Mouse (Mus musculus): ENCODE measurements around the gene Il5.
A peak's percentile ranks its signal among the peaks of the same experiment; 100 is the strongest.

The Il5 gene

DNA sequence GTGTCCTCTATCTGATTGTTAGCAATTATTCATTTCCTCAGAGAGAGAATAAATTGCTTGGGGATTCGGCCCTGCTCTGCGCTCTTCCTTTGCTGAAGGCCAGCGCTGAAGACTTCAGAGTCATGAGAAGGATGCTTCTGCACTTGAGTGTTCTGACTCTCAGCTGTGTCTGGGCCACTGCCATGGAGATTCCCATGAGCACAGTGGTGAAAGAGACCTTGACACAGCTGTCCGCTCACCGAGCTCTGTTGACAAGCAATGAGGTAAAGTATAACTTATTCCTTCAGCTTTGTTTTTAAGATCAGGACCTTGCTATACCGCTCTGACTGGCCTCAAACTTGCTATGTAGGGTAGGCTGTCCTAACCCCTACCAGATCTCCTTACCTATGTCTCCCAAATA is at the start of gene Il5:
TSS of gene Il5 (plus strand) at position 80 of the 400 bp plus-strand sequence.
- no peak for DNase-seq (ENCODE audit: low read depth, low spot score)

GRCm38 (mm10) chr11:53671414-53671813 is 49.2 kb upstream of the Il5 start:
- DNase-seq (ENCODE audit: low read depth, low spot score) = no peak

DNA sequence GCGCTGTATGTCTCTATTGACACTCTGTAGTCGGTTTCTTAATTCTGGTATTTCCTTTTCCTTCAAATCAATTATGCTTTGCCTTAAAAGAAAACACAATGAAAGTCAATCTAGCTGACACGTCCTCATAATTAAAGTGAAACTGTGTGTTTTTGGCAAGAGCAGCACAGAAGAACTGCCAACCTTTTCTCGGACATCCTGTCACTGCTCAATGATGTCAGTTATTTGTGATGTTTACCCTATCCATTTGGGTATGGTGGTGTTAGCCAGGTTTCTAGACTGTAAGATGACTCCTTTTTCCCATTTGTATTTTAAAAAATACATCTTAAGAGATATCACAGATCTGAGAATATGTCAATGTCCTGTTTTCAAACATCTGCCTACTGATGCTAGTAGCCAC is 40.5 kb upstream of the Il5 start:
- DNase-seq (ENCODE audit: low read depth, low spot score) = no peak

GRCm38 (mm10) chr11:53681686-53682085 is 38.9 kb upstream of the Il5 start:
- no peak for DNase-seq (ENCODE audit: low read depth, low spot score)

GRCm38 (mm10) chr11:53682170-53682569 is 38.4 kb upstream of the Il5 start:
- no peak for DNase-seq (ENCODE audit: low read depth, low spot score)

- DNase-seq (ENCODE audit: low read depth, low spot score) = no peak
Observed at GRCm38 (mm10) chr11:53682994-53683530, 37.5 kb upstream of the Il5 start.

GRCm38 (mm10) chr11:53691979-53692378 is 28.6 kb upstream of the Il5 start:
- DNase-seq (ENCODE audit: low read depth, low spot score) = no peak

DNA sequence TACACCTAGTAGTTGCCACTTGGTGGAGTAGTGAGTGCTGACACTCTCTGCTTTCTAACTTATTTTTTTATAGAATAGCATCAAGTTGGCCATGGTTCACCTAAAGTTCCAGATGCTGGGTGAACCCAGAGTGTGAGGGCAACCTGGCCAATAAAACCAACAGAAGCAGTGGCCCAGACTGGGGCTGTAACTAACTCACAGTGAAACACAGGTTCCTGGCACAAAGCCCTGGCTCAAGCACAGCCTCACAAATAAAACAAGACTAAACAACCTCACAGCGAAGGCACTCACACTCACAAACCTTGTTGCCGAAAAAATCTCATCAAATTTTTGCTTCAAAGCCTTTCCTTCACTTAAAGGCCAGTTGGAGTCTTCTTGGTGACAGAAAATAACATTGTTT is 22.1 kb upstream of the Il5 start:
- DNase-seq (ENCODE audit: low read depth, low spot score) = no peak

GRCm38 (mm10) chr11:53699351-53699750 is 21.2 kb upstream of the Il5 start:
- DNase-seq (ENCODE audit: low read depth, low spot score) = no peak

GRCm38 (mm10) chr11:53706236-53706933 is 14.2 kb upstream of the Il5 start:
- DNase-seq (ENCODE audit: low read depth, low spot score) = peak; percentile 62

DNA sequence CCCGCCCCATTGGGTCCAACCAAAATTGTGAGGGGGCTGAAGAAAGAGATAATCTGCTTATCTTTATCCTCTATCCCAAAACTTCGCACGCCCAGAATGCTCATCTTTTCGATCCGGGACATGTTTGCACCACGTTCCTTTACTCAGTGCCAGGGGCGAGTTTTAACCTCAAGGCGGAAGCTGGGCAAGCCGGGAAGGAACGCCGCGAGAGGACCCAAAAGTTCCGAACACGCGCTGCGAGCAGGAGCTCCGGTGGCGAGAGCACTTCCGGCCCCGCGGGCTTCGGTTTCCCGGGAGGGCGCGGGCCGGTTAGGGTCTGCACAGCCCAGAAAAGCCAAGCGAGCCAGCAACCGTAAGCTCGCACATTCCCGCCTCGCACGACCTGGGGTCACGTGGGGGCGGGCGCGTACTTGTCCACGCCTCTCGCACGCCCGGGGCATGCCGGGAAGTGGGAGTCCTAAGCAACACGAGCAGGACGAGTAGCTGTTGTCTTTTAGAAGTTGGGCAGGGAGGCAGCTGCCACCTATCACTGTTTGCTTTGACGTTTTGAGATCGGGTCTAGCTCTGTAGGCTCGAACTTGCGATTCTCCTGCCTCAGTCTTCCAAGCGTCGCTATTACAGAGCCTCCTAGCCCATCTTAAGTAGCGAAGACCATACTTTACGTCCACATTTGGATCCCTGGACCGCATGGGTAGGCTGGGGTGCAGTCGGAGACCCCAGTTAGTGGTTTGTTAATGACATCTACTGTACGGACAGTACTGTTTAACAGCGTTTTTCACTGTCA is 13.5 kb upstream of the Il5 start, which contains the start of gene Rad50:
TSS of gene Rad50 (minus strand) at position 386 of the 784 bp plus-strand sequence.
- peak; percentile 97 for DNase-seq (ENCODE audit: low read depth, low spot score)

- DNase-seq (ENCODE audit: low read depth, low spot score) = no peak
Observed at GRCm38 (mm10) chr11:53707718-53708009, 12.9 kb upstream of the Il5 start.

DNA sequence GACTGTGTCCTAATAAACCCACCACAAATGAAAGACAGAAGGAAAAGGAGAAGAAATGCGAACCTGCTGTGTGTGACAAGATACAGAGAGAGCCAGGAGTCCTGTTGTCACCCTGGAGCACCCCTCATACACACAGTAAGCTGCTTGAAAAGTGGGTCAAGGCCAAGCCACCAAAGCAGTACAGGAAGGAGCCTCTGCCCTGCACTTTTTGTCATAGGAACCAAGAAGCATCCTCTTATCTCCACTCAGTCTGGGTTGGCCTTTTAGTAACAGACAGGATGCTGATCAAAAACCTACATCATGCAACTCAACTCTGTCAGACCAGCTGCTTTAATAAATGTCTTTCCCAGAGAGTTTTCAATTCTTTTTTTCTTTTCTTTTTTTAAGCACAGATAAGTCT is 893 bp upstream of the Il5 start:
- DNase-seq (ENCODE audit: low read depth, low spot score) = no peak

DNA sequence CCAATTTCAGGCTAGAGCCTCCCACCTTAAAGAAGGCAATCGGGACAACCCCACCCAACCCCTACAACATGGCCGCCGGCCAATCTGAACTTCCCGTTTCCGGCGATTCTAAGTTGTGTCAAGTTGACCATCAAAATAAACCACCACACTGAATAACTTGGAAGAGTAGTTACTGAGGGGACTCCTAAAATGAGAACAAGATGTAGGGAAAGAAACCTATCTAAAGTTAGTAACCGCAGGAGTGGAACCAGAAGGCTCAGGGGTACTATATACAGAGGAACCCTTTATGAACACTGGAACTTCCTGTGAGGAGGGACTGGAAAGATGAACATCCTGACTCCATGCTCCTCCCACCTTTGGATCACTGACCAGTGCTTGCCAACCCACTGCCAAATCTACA is 10.9 kb downstream of the Il5 start:
- no peak for DNase-seq (ENCODE audit: low read depth, low spot score)

DNA sequence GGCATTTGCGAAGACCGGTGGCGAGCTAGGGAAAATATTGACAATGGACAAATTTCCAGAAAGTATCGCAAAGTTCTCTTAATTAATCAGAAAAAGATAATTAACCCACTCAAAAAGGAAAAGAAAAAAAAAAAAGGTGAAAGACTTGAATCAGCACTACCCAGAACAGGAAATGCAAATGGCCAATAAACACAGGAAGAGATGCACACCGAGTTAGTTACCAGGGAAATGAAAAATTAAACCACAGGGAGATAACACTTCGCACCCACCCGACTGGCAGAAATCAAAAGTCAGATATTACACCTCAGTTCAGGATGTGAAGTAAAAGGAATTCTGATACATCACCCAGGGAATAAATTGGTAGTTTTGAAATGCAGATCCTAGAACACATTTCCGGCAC is 11.7 kb downstream of the Il5 start:
- DNase-seq (ENCODE audit: low read depth, low spot score) = no peak

GRCm38 (mm10) chr11:53733824-53734223 is 13.2 kb downstream of the Il5 start:
- peak; percentile 49 for DNase-seq (ENCODE audit: low read depth, low spot score)

DNA sequence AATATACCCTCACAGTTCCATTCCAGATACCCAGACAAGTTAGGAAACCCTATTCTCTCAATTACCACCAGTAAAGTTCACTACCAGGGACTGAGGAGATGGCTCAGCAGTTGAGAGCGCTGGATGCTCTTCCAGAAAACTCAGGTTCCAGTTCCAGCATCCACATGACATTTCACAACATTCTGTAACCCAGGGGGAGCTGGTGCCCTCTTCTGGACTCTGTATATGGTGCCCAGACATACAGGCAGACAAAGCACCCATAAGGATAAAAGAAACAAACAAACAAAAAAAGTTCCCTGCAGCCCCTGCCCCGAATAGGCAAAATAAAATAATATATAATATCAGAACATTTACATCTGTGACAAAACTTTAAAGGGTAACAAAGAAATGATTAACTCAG is 13.8 kb downstream of the Il5 start:
- no peak for DNase-seq (ENCODE audit: low read depth, low spot score)

GRCm38 (mm10) chr11:53734970-53735681 is 14.5 kb downstream of the Il5 start:
- no peak for DNase-seq (ENCODE audit: low read depth, low spot score)

DNA sequence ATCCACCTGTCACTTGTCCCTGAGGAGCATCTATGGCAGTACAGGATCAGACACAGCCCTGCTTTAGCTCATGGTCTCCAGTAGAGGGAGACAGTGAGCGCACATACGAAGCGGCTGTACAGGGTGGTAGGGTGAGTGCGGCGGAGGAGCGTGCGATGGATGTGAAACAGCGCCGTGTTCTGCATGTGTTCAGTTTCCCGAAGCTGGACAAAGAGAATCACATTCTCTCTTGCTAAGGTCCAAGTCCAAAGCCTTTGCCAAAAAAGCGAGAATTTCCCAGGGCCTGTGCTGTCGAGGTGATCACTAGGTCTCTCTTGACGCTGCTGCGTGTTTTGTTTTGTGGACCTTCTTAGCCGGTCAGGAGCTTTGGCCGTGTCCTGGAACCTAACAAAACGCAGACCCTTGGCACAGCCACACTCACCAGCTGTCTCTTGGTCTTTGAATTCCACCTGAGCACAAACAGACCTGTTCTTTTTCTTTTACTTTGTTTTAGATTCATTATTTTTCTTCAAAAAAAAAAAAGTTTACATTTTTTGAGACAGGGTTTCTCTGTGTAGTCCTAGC is 15.2 kb downstream of the Il5 start:
- peak; percentile 92 for DNase-seq (ENCODE audit: low read depth, low spot score)

DNA sequence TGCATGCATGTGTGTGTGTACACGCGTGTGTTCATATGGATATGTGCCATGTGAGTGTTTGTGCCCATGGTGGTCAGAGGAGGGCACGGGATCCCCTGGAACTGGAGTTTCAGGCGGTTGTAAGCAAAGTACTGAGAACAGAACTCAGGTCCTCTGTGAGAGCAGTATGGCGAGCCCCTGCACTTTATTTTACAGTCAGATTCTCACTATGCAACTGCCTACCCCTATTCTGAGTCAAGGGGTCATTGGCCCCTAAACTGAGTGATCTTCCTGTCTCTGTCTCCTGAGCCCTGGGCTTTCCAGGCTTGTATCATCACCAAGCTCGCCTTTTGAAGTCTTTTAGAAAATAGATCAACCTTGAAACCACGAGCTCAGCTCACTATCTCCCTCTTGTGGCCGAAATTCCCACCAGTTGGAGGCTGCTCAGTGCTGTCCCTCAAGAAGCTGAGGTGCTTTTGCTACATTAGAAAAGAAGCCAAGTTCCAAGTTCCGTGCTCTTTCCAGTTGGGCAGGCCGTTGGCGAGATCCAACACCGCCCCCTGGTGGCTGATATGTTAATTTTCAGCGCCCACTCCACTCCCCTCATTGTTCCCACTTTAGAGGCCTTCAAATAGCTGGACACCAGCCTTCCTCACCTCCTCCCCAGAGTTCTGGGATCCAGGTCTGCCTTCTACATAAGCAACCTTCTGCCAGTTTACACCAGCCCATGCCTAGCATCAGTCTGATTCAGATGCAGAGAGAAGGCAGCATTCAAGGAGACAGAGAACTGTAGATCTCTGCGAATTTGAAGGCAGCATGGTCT is 16.4 kb downstream of the Il5 start:
- DNase-seq (ENCODE audit: low read depth, low spot score) = peak; percentile 94

DNA sequence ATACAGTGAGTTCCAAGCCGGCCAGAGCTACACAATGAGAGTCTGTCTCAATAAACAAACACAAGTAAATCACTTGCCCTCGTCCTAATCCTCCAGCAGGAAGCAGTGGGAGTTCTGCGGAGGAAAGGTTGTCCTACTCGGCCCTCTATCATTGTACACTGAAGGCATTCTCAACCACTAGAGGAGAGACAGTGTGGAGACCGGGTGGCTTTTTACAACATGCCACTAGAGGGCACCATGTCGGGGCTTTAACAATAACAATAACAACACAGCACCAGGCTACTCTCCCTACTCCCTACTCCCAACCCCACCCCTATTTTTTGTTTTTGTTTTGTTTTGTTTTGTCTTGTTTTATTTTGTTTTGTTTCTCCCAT is 17.0 kb downstream of the Il5 start:
- peak; percentile 82 for DNase-seq (ENCODE audit: low read depth, low spot score)

Data from ZHBTc4 (cell line).